Mouse (Mus musculus): Measurements from ENCODE around the gene Pomgnt2.

DNA sequence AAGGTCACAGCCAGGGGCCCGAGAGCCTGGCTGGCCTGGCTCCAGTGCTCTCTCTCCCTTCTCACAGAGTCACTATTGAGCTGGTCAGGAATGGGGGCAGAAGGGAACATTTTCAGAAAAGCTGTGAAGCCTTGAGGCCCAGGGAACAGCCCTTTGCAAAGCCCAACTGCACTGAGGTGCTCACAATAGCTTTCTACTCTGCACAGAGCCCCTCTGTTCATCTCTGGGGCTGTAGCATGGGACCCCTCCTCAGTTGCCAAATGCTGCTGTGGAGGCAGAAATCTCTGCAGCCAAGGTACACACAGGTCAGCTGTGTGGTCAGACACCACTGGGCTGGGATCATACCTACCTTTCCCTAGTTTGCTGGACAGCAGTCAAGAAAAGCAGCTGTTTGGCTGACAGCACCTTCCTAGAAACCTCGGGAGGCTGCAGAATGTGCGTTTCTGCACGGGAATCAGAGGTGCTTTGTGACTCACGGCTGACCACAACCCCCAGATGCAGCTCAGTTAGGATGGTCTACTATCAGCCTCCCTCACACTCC, 27.0 kb downstream of the Pomgnt2 start:
- no peak for TF ChIP-seq CTCF (conservative IDR thresholded peaks at IDR 0.05; ENCODE audit: low read length)
- no peak for TF ChIP-seq POU5F1 (IDR thresholded peaks at IDR 0.05; ENCODE audit: borderline replicate concordance, low read length)
- no peak for TF ChIP-seq NANOG (IDR thresholded peaks at IDR 0.05; ENCODE audit: borderline replicate concordance, low read length)
